Mouse (Mus musculus): ENCODE measurements at regions not wholly inside any gene's neighbourhood (a gene's known extent, or its start where the extent isn't known, plus 50 kb on each side); places are given as distances from the start of the nearest gene placed in this dataset.

DNA sequence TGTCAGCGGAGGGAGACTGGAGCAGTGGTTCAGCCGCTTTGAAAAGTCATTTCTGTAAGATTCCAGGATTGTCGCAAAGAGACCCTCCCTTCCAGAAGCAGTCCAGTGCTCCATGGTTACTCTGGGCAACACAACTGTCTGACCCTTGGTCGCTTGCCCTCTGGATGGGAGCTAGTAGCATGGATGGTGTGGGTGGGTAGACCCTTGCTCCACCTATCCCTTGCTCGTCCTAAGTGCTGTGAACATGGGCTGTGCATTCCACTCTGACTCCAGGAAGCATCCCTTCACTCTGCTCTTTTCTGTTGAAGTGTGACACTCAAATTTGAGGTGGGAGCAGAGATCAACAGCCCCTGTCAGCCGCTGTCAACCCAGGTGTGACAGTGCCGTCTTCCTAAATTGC is 64.8 kb upstream of the A230072I06Rik start:
- TF ChIP-seq CTCF (IDR thresholded peaks at IDR 0.05; ENCODE audit: low read depth), result no peak
- no peak for TF ChIP-seq EP300 (IDR thresholded peaks at IDR 0.05; ENCODE audit: low read depth)
